ENCODE assay signal across 29 mouse cellular contexts in genomic region chr14:80492901-80493279, GRCm38 (mm10).
A peak's percentile ranks its signal among the peaks of the same experiment; 100 is the strongest.
DNase-seq lines count a peak whose midpoint lies in the region; ATAC-seq and TF ChIP-seq lines count a peak whose summit lies in the region.
"Had no signal": no experiment of that assay in that cellular context is flagged by ENCODE, and none has a peak within 500 bp of the region (broad histone marks: within the 10 kb centered on the region; RNA-seq: fewer than 3 reads in every experiment).

No protein-coding gene starts in this region.

- no peak overlapping the region for H3K4me3 ChIP-seq in lung, embryonic 16.5 days (ENCODE audit: low read length)
- H3K4me3 ChIP-seq in lung, postnatal 0 days (ENCODE audit: low read depth, low read length) = no peak overlapping the region
- H3K4me3 ChIP-seq: erythroblast, embryonic 14.5 days; forebrain, embryonic 12.5 days; heart, embryonic 13.5 days; limb, embryonic 13.5 days; midbrain, embryonic 13.5 days; neural tube, embryonic 15.5 days had no signal

- TF ChIP-seq CTCF in lung, postnatal 0 days (IDR thresholded peaks at IDR 0.05) = peak; percentile 14; the same call in 1 of the 2 replicates

- 70% methylated on average over 4 of the region's 4 CpGs for WGBS in lung, embryonic 16.5 days
- WGBS in lung, postnatal 0 days = 64% methylated on average over 4 of the region's 4 CpGs

- no peak overlapping the region for H3K4me2 ChIP-seq in lung, embryonic 16.5 days (ENCODE audit: low read depth, low read length)
- no peak overlapping the region for H3K4me2 ChIP-seq in lung, postnatal 0 days (replicated peaks; ENCODE audit: low read depth, low read length)
- H3K4me2 ChIP-seq: forebrain, embryonic 12.5 days; heart, embryonic 13.5 days; limb, embryonic 13.5 days; liver, embryonic 11.5 days; midbrain, embryonic 13.5 days; neural tube, embryonic 15.5 days had no signal

- no peaks in the 10 kb centered on the region for H3K36me3 ChIP-seq in lung, embryonic 16.5 days (ENCODE audit: control insufficient read depth, insufficient read depth, low read length)
- no peaks in the 10 kb centered on the region for H3K36me3 ChIP-seq in lung, postnatal 0 days (ENCODE audit: insufficient read depth, low read length)
- H3K36me3 ChIP-seq: forebrain, embryonic 12.5 days; heart, embryonic 13.5 days; limb, embryonic 13.5 days; midbrain, embryonic 13.5 days; neural tube, embryonic 15.5 days had no signal

- H3K4me1 ChIP-seq in lung, embryonic 16.5 days (replicated peaks; ENCODE audit: control insufficient read depth, insufficient read depth, low read length) = no peaks in the 10 kb centered on the region
- H3K4me1 ChIP-seq in lung, postnatal 0 days (ENCODE audit: insufficient read depth, low read depth, low read length) = no peaks in the 10 kb centered on the region
- H3K4me1 ChIP-seq: heart, embryonic 13.5 days; limb, embryonic 13.5 days; midbrain, embryonic 13.5 days; neural tube, embryonic 15.5 days had no signal

- DNase-seq in layer of hippocampus, adult 11-12 months (ENCODE audit: low spot score) = peak; percentile 8
- DNase-seq in layer of hippocampus, postnatal 25 days (ENCODE audit: extremely low spot score in 1 of 2, low spot score in 1 of 2) = no peak
- DNase-seq in lung, postnatal 4 days = no peak
- peak; percentile 73 for DNase-seq in lung, postnatal 0 days (ENCODE audit: low spot score)
- peak; percentile 4 for DNase-seq in lung, postnatal 25 days (ENCODE audit: low spot score)
- DNase-seq in frontal cortex, postnatal 25 days (ENCODE audit: low spot score in 2 of 2) = no peak
- DNase-seq: adrenal gland, adult 2 months; adrenal gland, postnatal 36 days; B cell, adult 2 months; cerebellum, adult 18-20 months; cerebellum, postnatal 10 days; gastrocnemius, postnatal 25 days; heart, adult 11 months; heart, postnatal 10 days; kidney, adult 9 months; kidney, postnatal 14 days; retina, postnatal 1 day; right cerebral cortex, postnatal 14 days; thymus, postnatal 4 days had no signal

- H3K27me3 ChIP-seq in lung, embryonic 16.5 days (ENCODE audit: control insufficient read depth, insufficient read depth, low read depth, low read length) = no peaks in the 10 kb centered on the region
- H3K27me3 ChIP-seq in lung, postnatal 0 days (replicated peaks; ENCODE audit: insufficient read depth, low read length) = no peaks in the 10 kb centered on the region
- H3K27me3 ChIP-seq: forebrain, embryonic 12.5 days; heart, embryonic 13.5 days; limb, embryonic 13.5 days; midbrain, embryonic 13.5 days; neural tube, embryonic 15.5 days had no signal

- H3K9ac ChIP-seq in lung, embryonic 16.5 days (ENCODE audit: low read length) = no peak overlapping the region
- H3K9ac ChIP-seq in lung, postnatal 0 days (replicated peaks; ENCODE audit: low read depth) = no peak overlapping the region
- H3K9ac ChIP-seq: forebrain, embryonic 12.5 days; heart, embryonic 13.5 days; limb, embryonic 13.5 days; midbrain, embryonic 13.5 days; neural tube, embryonic 15.5 days had no signal

- peak; percentile 71 for ATAC-seq in lung, embryonic 16.5 days (ENCODE audit: low read depth)
- ATAC-seq in lung, postnatal 0 days = peak; percentile 66
- ATAC-seq: activated CD4-positive, CD25-positive, alpha-beta regulatory T cell, adult 4 months; intestine, embryonic 16.5 days had no signal

- TF ChIP-seq EP300 in lung, postnatal 0 days (IDR thresholded peaks at IDR 0.05) = no peak

- H3K27ac ChIP-seq in lung, embryonic 16.5 days (ENCODE audit: low read length) = no peak overlapping the region
- H3K27ac ChIP-seq in lung, postnatal 0 days (ENCODE audit: low read length) = no peak overlapping the region
- H3K27ac ChIP-seq: forebrain, embryonic 12.5 days; heart, embryonic 13.5 days; limb, embryonic 13.5 days; midbrain, embryonic 13.5 days; neural tube, embryonic 15.5 days had no signal

- H3K9me3 ChIP-seq in lung, embryonic 16.5 days (ENCODE audit: control insufficient read depth, low read length) = no peaks in the 10 kb centered on the region
- H3K9me3 ChIP-seq in lung, postnatal 0 days (ENCODE audit: low read length) = no peaks in the 10 kb centered on the region
- H3K9me3 ChIP-seq: forebrain, embryonic 12.5 days; heart, embryonic 13.5 days; limb, embryonic 13.5 days; midbrain, embryonic 13.5 days; neural tube, embryonic 15.5 days had no signal

Comparison
In these comparisons a context has a peak if more than half of its experiments do, and no peak if none do; other contexts are left out.
1. DNase-seq: peak in layer of hippocampus, adult 11-12 months (single experiment), lung, postnatal 0 days (single experiment) and lung, postnatal 25 days (single experiment); none in layer of hippocampus, postnatal 25 days (0 of 2), lung, postnatal 4 days (0 of 2) and frontal cortex, postnatal 25 days (0 of 2).